Mouse (Mus musculus) kidney, embryonic 16.5 days (tissue): ENCODE data around the gene Tmem268. TPM values are rescaled to one million over a fixed set of nuclear protein-coding genes. Genes with fewer than 3 reads are reported as not detected.

Experiments used
- ATAC-seq: fragments of 200-750 bp; cut with Nextera tagmentation; 2 replicates; pipeline ENCODE4 v1.8.0; 2017; ENCODE audit warnings: moderate TSS enrichment; ENCODE audit not compliant: low FRiP score, low TSS enrichment
- H3K27ac ChIP-seq: fragments of 300-500 bp; sonication (generic); 2 replicates; pipeline ENCODE4 v1.5.1; 2014; ENCODE audit warnings: low read length
- H3K27me3 ChIP-seq: fragments of 300-500 bp; sonication (generic); 2 replicates; pipeline ENCODE4 v1.6.1; 2014; ENCODE audit warnings: low read length, control low read depth, mixed read lengths; ENCODE audit not compliant: insufficient read depth
- H3K36me3 ChIP-seq: fragments of 300-500 bp; sonication (generic); 2 replicates; pipeline ENCODE4 v1.6.1; 2014; ENCODE audit warnings: low read length, control low read depth, mixed read lengths; ENCODE audit not compliant: insufficient read depth
- H3K4me1 ChIP-seq: fragments of 300-500 bp; sonication (generic); 2 replicates; pipeline ENCODE4 v1.6.1; 2014; ENCODE audit warnings: low read length, control low read depth, mixed read lengths; ENCODE audit not compliant: insufficient read depth
- H3K4me2 ChIP-seq: fragments of 300-500 bp; sonication (generic); replicated peaks from 2 replicates; pipeline ENCODE4 v1.6.1; 2014; ENCODE audit warnings: low read depth, low read length
- H3K4me3 ChIP-seq: fragments of 300-500 bp; sonication (generic); 2 replicates; pipeline ENCODE4 v1.5.1; 2014; ENCODE audit warnings: mild to moderate bottlenecking, low read length
- H3K9ac ChIP-seq: fragments of 300-500 bp; sonication (generic); replicated peaks from 2 replicates; pipeline ENCODE4 v1.6.1; 2014; ENCODE audit warnings: low read length
- H3K9me3 ChIP-seq: fragments of 300-500 bp; sonication (generic); 2 replicates; pipeline ENCODE4 v1.6.1; 2016; ENCODE audit warnings: low read length, control low read depth
- WGBS: fragments of 180-500 bp; shearing (Covaris S2); extraction: QIAGEN DNeasy Blood & Tissue Kit; methylation state at CpG from one replicate; pipeline ENCODE4 v1.1.7; 2014; 5-methylcytosine and 5-hydroxymethylcytosine counted together
- polyA plus RNA-seq: library from polyadenylated mRNA; unstranded; fragments of >200 nt; fragmentation: Nextera tagmentation; extraction: Ambion mirVana; gene quantifications from 2 replicates; pipeline ENCODE4 v1.2.1, GENCODE M21; 2015

The Tmem268 gene
- polyA plus RNA-seq, 1 experiment from 2014 or later: 6.6 TPM

- Histone ChIP-seq H3K27ac (no peak overlapping the region), H3K36me3 (0 out of 2 replicates have a peak, but pooled peaks cover 7% of the 10 kb centered on the region), H3K27me3 (no peaks in the 10 kb centered on the region), H3K4me1 (peaks cover 9% of the 10 kb centered on the region), H3K4me3 (no peak overlapping the region), H3K9me3 (no peaks in the 10 kb centered on the region), H3K9ac (no peak overlapping the region), H3K4me2 (no peak overlapping the region)
- no peak for ATAC-seq
- 82% methylated on average over 8 of the region's 8 CpGs for WGBS
Measured at GRCm38 (mm10) chr4:63569322-63569721, 10.7 kb downstream of the Tmem268 start.

GRCm38 (mm10) chr4:63570208-63570781 is 11.7 kb downstream of the Tmem268 start:
- no peak for ATAC-seq
- WGBS: 25% methylated on average over 7 of the region's 7 CpGs
- Histone ChIP-seq H3K4me1 (peaks cover 9% of the 10 kb centered on the region), H3K36me3 (0 out of 2 replicates have a peak, but pooled peaks cover 7% of the 10 kb centered on the region), H3K27ac (no peak overlapping the region), H3K4me3 (no peak overlapping the region), H3K4me2 (no peak overlapping the region), H3K9ac (no peak overlapping the region), H3K9me3 (no peaks in the 10 kb centered on the region), H3K27me3 (no peaks in the 10 kb centered on the region)

GRCm38 (mm10) chr4:63572621-63573020 is 14.0 kb downstream of the Tmem268 start:
- Histone ChIP-seq H3K4me3 (no peak overlapping the region), H3K4me1 (peaks cover 9% of the 10 kb centered on the region), H3K27ac (no peak overlapping the region), H3K9ac (no peak overlapping the region), H3K36me3 (0 out of 2 replicates have a peak, but pooled peaks cover 11% of the 10 kb centered on the region), H3K27me3 (no peaks in the 10 kb centered on the region), H3K9me3 (peaks cover 3% of the 10 kb centered on the region), H3K4me2 (no peak overlapping the region)
- no peak for ATAC-seq
- WGBS: 91% methylated on average over 5 of the region's 5 CpGs

GRCm38 (mm10) chr4:63579649-63580048 is 21.1 kb downstream of the Tmem268 start:
- H3K36me3 ChIP-seq: 0 out of 2 replicates have a peak, but pooled peaks cover 6% of the 10 kb centered on the region
- no peaks in the 10 kb centered on the region for H3K4me1 ChIP-seq
- no peak overlapping the region for H3K4me3 ChIP-seq
- no peaks in the 10 kb centered on the region for H3K27me3 ChIP-seq
- H3K9me3 ChIP-seq: peaks cover 6% of the 10 kb centered on the region
- H3K9ac ChIP-seq: no peak overlapping the region
- 88% methylated on average over 14 of the region's 14 CpGs for WGBS
- no peak overlapping the region for H3K27ac ChIP-seq
- H3K4me2 ChIP-seq: no peak overlapping the region
- no peak for ATAC-seq

- Histone ChIP-seq H3K9me3 (peaks cover 6% of the 10 kb centered on the region), H3K27ac (no peak overlapping the region), H3K36me3 (0 out of 2 replicates have a peak, but pooled peaks cover 6% of the 10 kb centered on the region), H3K4me3 (no peak overlapping the region), H3K9ac (no peak overlapping the region), H3K27me3 (no peaks in the 10 kb centered on the region), H3K4me1 (peaks cover under 1% of the 10 kb centered on the region; the same call in 1 of the 2 replicates), H3K4me2 (no peak overlapping the region)
- WGBS: 34% methylated on average over 6 of the region's 6 CpGs
- ATAC-seq: no peak; the same call in 1 of the 2 replicates
Measured at GRCm38 (mm10) chr4:63580078-63580477, 21.5 kb downstream of the Tmem268 start.

- ATAC-seq: no peak
- H3K9ac ChIP-seq: no peak overlapping the region
- H3K4me1 ChIP-seq: peaks cover 3% of the 10 kb centered on the region; the same call in 1 of the 2 replicates
- no peaks in the 10 kb centered on the region for H3K27me3 ChIP-seq
- no peak overlapping the region for H3K4me3 ChIP-seq
- H3K4me2 ChIP-seq: no peak overlapping the region
- 76% methylated on average over 5 of the region's 5 CpGs for WGBS
- peaks cover 3% of the 10 kb centered on the region; the same call in 1 of the 2 replicates for H3K9me3 ChIP-seq
- H3K36me3 ChIP-seq: 0 out of 2 replicates have a peak, but pooled peaks cover 3% of the 10 kb centered on the region
- H3K27ac ChIP-seq: no peak overlapping the region
Measured at GRCm38 (mm10) chr4:63582580-63582979, 24.0 kb downstream of the Tmem268 start.

- Histone ChIP-seq H3K4me1 (peaks cover 3% of the 10 kb centered on the region; the same call in 1 of the 2 replicates), H3K9ac (no peak overlapping the region), H3K27ac (no peak overlapping the region), H3K36me3 (no peaks in the 10 kb centered on the region), H3K4me2 (no peak overlapping the region), H3K9me3 (no peaks in the 10 kb centered on the region), H3K27me3 (no peaks in the 10 kb centered on the region), H3K4me3 (no peak overlapping the region)
- WGBS: 45% methylated on average over 10 of the region's 10 CpGs
- ATAC-seq: peak; percentile 76; the same call in 1 of the 2 replicates
Measured at GRCm38 (mm10) chr4:63585216-63585615, 26.6 kb downstream of the Tmem268 start.

GRCm38 (mm10) chr4:63586240-63586639 is 27.7 kb downstream of the Tmem268 start:
- Histone ChIP-seq H3K9ac (no peak overlapping the region), H3K36me3 (no peaks in the 10 kb centered on the region), H3K9me3 (no peaks in the 10 kb centered on the region), H3K4me1 (peaks cover 3% of the 10 kb centered on the region; the same call in 1 of the 2 replicates), H3K4me3 (no peak overlapping the region), H3K27ac (no peak overlapping the region), H3K27me3 (no peaks in the 10 kb centered on the region), H3K4me2 (no peak overlapping the region)
- ATAC-seq: no peak; the same call in 1 of the 2 replicates
- WGBS: 76% methylated on average over 2 of the region's 2 CpGs

- Histone ChIP-seq H3K27ac (no peak overlapping the region), H3K27me3 (no peaks in the 10 kb centered on the region), H3K4me1 (peaks cover 3% of the 10 kb centered on the region; the same call in 1 of the 2 replicates), H3K9me3 (no peaks in the 10 kb centered on the region), H3K4me3 (no peak overlapping the region), H3K4me2 (no peak overlapping the region), H3K9ac (no peak overlapping the region), H3K36me3 (no peaks in the 10 kb centered on the region)
- ATAC-seq: no peak
- 85% methylated on average over 7 of the region's 7 CpGs for WGBS
Measured at GRCm38 (mm10) chr4:63589987-63590386, 31.4 kb downstream of the Tmem268 start.

- Histone ChIP-seq H3K4me1 (peaks cover 5% of the 10 kb centered on the region), H3K36me3 (no peaks in the 10 kb centered on the region), H3K9me3 (no peaks in the 10 kb centered on the region), H3K4me3 (no peak overlapping the region), H3K27ac (no peak overlapping the region), H3K4me2 (no peak overlapping the region), H3K9ac (no peak overlapping the region), H3K27me3 (no peaks in the 10 kb centered on the region)
- WGBS: 68% methylated on average over 4 of the region's 4 CpGs
- no peak for ATAC-seq
Measured at GRCm38 (mm10) chr4:63590538-63590937, 32.0 kb downstream of the Tmem268 start.
